29 mouse cellular contexts compared by ENCODE assay signal in the genomic region with DNA sequence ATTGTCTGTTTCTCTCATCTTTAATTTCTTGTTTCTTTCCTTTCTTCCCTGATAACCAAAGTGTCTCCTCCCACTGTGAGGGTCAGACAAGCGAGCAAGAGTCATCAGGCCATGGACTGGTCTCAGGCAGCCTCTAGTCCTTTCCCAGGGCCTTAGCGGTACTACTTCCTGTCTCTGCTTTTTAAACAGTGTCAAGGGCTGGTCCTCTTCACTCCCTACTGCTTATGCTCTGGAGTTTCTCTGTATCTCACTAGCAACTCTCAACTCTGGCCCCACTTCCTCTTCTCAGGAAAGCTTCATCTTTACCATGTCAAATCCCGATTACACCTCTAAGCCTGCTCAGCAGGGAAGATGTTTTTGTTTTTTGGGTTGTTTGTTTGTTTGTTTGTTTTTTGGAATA.
DNase-seq lines count a peak whose midpoint lies in the region; ATAC-seq and TF ChIP-seq lines count a peak whose summit lies in the region.
"Had no signal": no experiment of that assay in that cellular context is flagged by ENCODE, and none has a peak within 500 bp of the region (broad histone marks: within the 10 kb centered on the region; RNA-seq: fewer than 3 reads in every experiment).

No protein-coding gene starts in this region.

- H3K4me3 ChIP-seq in heart, embryonic 10.5 days: no peak overlapping the region
- no peak overlapping the region for H3K4me3 ChIP-seq in hindbrain, postnatal 0 days (ENCODE audit: low read length)
- H3K4me3 ChIP-seq: heart, embryonic 13.5 days; hindbrain, embryonic 10.5 days; hindbrain, embryonic 13.5 days had no signal

- 67% methylated on average over 3 of the region's 3 CpGs for WGBS in heart, embryonic 10.5 days
- 83% methylated on average over 3 of the region's 3 CpGs for WGBS in hindbrain, postnatal 0 days

- TF ChIP-seq CTCF in hindbrain, postnatal 0 days (IDR thresholded peaks at IDR 0.05; ENCODE audit: low read depth): no peak

- no peak overlapping the region for H3K27ac ChIP-seq in heart, embryonic 10.5 days
- no peak overlapping the region for H3K27ac ChIP-seq in hindbrain, postnatal 0 days
- H3K27ac ChIP-seq: heart, embryonic 13.5 days; hindbrain, embryonic 10.5 days; hindbrain, embryonic 13.5 days had no signal

- ATAC-seq in granulocyte monocyte progenitor cell, adult 5-6 weeks (replicated peaks; ENCODE audit: poor library complexity, severe bottlenecking): peak; percentile 70
- ATAC-seq in monocyte, adult 5-6 weeks (replicated peaks; ENCODE audit: insufficient number of reproducible peaks, low FRiP score, low TSS enrichment, poor library complexity, severe bottlenecking): peak; percentile 59
- no peak for ATAC-seq in erythroid progenitor cell, adult 5-6 weeks (replicated peaks; ENCODE audit: low FRiP score, poor library complexity, severe bottlenecking)
- no peak for ATAC-seq in hindbrain, postnatal 0 days
- ATAC-seq: activated CD4-positive, CD25-positive, alpha-beta regulatory T cell, adult 4 months; forebrain, embryonic 14.5 days; forebrain, postnatal 0 days; hindbrain, embryonic 16.5 days; inflammation-experienced regulatory T-cells, adult 6 months; intestine, embryonic 16.5 days had no signal

- no peaks in the 10 kb centered on the region for H3K27me3 ChIP-seq in heart, embryonic 10.5 days (ENCODE audit: insufficient read depth, poor library complexity, severe bottlenecking)
- H3K27me3 ChIP-seq in hindbrain, postnatal 0 days (ENCODE audit: insufficient read depth, low read length): no peaks in the 10 kb centered on the region
- H3K27me3 ChIP-seq: CH12.LX; heart, embryonic 13.5 days; hindbrain, embryonic 13.5 days had no signal

- peak; percentile 43 for DNase-seq in heart, embryonic 10.5 days (ENCODE audit: low spot score)
- DNase-seq in heart, postnatal 10 days: no peak
- DNase-seq in lung, adult 18-20 months: no peak
- DNase-seq in hindbrain, postnatal 0 days (ENCODE audit: low spot score): no peak
- DNase-seq: adrenal gland, postnatal 10 days; adrenal gland, postnatal 36 days; B cell, adult 2 months; cerebellum, adult 11 months; cerebellum, adult 8-10 months; cerebellum, postnatal 10 days; cerebellum, postnatal 36 days; forebrain, postnatal 0 days; gastrocnemius, postnatal 36 days; heart, adult 18-20 months; heart, postnatal 36 days; kidney, adult 18-20 months had no signal

- 0 out of 2 replicates have a peak, but pooled peaks cover 4% of the 10 kb centered on the region for H3K4me1 ChIP-seq in heart, embryonic 10.5 days
- H3K4me1 ChIP-seq in hindbrain, postnatal 0 days (ENCODE audit: insufficient read depth, low read length): no peaks in the 10 kb centered on the region; the same call in 1 of the 2 replicates

- H3K36me3 ChIP-seq in heart, embryonic 10.5 days: no peaks in the 10 kb centered on the region
- H3K36me3 ChIP-seq in hindbrain, postnatal 0 days (ENCODE audit: insufficient read depth, low read length): no peaks in the 10 kb centered on the region
- H3K36me3 ChIP-seq: G1E; heart, embryonic 13.5 days; hindbrain, embryonic 10.5 days; hindbrain, embryonic 13.5 days had no signal

- intact Hi-C loops in heart, postnatal 10 days (cut with DNase I): no loop called here

- H3K9ac ChIP-seq in hindbrain, postnatal 0 days (replicated peaks; ENCODE audit: low read length): no peak overlapping the region
- H3K9ac ChIP-seq: forebrain, postnatal 0 days; heart, embryonic 13.5 days; hindbrain, embryonic 13.5 days had no signal

- H3K9me3 ChIP-seq in heart, embryonic 10.5 days: no peaks in the 10 kb centered on the region
- H3K9me3 ChIP-seq in hindbrain, postnatal 0 days (ENCODE audit: low read length): no peaks in the 10 kb centered on the region
- H3K9me3 ChIP-seq: heart, embryonic 13.5 days; hindbrain, embryonic 10.5 days had no signal

- no peak overlapping the region for H3K4me2 ChIP-seq in hindbrain, postnatal 0 days (ENCODE audit: low read depth, low read length)
- H3K4me2 ChIP-seq: heart, embryonic 13.5 days; hindbrain, embryonic 13.5 days had no signal

Comparison
In these comparisons a context has a peak if more than half of its experiments do, and no peak if none do; other contexts are left out.
1. ATAC-seq: peak in granulocyte monocyte progenitor cell, adult 5-6 weeks (single experiment) and monocyte, adult 5-6 weeks (single experiment); none in erythroid progenitor cell, adult 5-6 weeks (single experiment) and hindbrain, postnatal 0 days (single experiment).